Mouse (Mus musculus): ENCODE data around the gene Nras. TPM values are rescaled to one million over a fixed set of nuclear protein-coding genes. Genes with fewer than 3 reads are reported as not detected.
A peak's percentile ranks its signal among the peaks of the same experiment; 100 is the strongest.

The Nras gene
- polyA plus RNA-seq (2015; fragmentation: Nextera tagmentation; extraction: Ambion mirVana): 84.3 and 90.5 TPM in 2 replicates

DNA sequence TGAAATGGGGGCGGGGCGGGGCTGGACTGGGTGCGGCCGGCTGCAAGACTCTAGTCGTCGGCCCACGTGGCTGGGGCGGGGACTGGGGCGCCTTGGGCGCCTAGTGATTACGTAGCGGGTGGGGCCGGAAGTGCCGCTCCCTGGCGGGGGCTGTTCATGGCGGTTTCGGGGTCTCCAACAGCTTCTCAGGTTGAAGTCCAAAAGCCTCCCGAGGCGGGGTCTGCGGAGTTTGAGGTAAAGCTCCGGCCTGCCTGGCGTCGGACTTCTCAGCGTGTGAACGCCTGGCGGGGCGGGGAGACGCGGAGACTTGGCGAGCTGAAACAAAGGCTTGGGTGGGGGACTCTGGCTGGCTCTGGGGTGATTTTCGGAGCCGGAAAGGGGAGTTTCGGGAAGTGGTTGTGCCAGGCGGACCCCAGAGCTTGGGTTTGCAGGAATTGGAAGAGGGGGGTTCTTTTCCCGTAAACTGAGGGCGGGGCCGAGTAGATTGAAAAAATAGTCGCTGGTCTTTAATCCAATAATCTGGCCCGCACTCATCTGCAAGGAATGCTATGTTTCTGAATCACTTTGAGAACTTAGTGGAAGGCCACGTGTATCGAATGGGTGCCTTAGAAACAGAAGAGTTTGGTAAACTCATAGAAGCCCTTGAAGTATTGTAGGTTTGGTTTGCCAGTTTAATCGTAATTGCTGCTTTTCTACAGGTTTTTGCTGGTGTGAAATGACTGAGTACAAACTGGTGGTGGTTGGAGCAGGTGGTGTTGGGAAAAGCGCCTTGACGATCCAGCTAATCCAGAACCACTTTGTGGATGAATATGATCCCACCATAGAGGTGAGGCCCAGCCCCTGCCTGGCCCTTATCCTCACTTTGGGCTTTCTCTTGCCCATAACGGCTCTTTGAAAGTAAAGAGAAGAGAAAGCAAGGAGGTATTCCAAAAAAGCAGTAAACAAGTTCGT lies at the start of gene Nras:
TSS of gene Nras (plus strand) at position 79 of the 951 bp plus-strand sequence.
- Histone ChIP-seq H3K27me3 (no peaks in the 10 kb centered on the region), H3K36me3 (peaks cover 64% of the 10 kb centered on the region), H3K9ac (peak within 1 kb of the TSS; percentile 83), H3K9me3 (no peaks in the 10 kb centered on the region), H3K4me1 (0 out of 2 replicates have a peak, but pooled peaks cover 3% of the 10 kb centered on the region), H3K4me2 (replicated peaks) (peak within 1 kb of the TSS; percentile 74), H3K4me3 (peak within 1 kb of the TSS; percentile 72), H3K27ac (peak within 1 kb of the TSS; percentile 98)
- ATAC-seq (ENCODE audit: low FRiP score, low read depth): peak; percentile 98
- WGBS: 3% methylated on average over 46 of the region's 46 CpGs

DNA sequence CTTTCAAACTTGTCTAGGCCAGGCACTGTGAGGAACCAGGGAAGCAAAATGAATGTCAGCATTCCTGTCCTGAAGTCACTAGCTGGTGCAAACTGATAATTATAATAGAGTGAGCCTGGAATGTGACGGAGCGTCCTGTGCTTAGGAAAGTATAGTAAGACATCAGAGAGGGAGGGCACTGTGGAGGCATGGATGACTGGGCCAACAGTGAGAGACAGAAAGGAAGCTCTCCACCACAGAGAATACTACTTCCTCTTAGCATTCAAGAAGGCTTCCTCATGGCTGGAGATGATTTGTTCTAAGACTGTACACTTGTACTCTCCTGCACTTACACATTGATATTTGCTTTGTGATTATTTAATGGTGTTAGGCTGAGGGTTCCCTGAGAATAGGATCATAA lies 40.7 kb upstream of the Nras start:
- WGBS: 66% methylated on average over 2 of the region's 2 CpGs
- no peak for ATAC-seq (ENCODE audit: low FRiP score, low read depth)
- Histone ChIP-seq H3K27me3 (no peaks in the 10 kb centered on the region), H3K27ac (no peak overlapping the region), H3K4me2 (replicated peaks) (no peak overlapping the region), H3K9me3 (no peaks in the 10 kb centered on the region), H3K4me1 (peaks cover 11% of the 10 kb centered on the region), H3K4me3 (no peak overlapping the region), H3K9ac (no peak overlapping the region), H3K36me3 (no peaks in the 10 kb centered on the region)

DNA sequence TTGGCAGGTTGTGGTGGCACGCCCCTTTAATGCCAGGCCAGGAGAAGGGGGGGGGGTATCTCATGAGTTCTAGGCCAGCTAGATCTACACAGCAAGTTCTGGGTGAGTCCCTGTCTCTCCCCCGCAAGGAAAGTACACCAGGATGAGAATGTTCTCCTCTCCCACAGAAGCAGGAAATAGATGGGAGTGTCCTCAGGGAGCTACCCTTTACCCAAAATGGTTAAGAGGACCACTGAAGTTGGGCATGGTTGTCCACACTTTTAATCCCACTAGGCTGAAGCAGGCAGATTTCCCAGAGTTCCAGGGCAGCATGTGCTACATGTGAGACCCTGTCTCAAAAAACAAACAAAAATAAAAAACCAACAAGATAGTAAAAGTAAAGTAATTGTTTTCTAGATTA lies 38.6 kb upstream of the Nras start:
- peaks cover 16% of the 10 kb centered on the region for H3K4me1 ChIP-seq
- H3K9me3 ChIP-seq: no peaks in the 10 kb centered on the region
- H3K27me3 ChIP-seq: no peaks in the 10 kb centered on the region
- H3K27ac ChIP-seq: no peak overlapping the region; the same call in 1 of the 2 replicates
- H3K9ac ChIP-seq: 0 out of 2 replicates have a peak overlapping the region, but pooled peaks have one; percentile 95
- ATAC-seq (ENCODE audit: low FRiP score, low read depth): no peak
- peak overlapping the region; percentile 86 for H3K4me3 ChIP-seq
- peak overlapping the region; percentile 57 for H3K4me2 ChIP-seq (replicated peaks)
- H3K36me3 ChIP-seq: no peaks in the 10 kb centered on the region
- WGBS: 85% methylated on average over 2 of the region's 2 CpGs

DNA sequence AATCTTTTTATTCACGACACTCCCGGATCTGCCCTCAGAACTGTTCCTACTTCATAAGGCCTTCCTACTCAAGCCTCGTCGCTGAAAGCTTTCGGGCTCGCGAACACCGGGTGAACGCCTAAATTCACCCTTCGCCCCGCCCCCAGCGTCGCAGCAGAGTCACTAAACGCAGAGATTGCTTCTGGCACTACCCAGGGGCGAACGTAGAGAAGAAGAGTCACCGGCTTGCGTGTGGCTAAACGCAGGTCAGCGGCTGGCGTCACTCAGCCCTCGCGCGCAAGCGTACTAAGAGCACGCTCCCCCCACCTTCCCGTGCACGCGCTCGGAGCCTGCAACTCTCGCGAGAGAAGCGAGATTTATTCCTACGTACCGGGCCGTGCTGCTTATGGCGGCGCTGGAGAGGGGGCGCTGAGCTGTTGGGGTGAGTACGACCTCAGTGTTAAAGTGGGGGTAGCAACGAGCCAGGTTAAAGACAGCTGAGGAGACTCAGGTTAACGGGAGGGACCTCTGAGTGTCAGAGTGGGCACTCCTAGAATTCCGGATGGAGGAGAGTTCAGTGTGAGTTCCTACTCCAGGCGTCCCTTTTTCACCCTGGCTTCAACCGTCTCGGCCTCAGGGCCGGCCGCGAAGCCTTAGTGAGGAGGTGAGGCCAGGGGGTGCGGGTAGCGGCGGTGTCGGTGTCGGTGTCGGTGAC lies 37.7 kb upstream of the Nras start, which contains the start of gene Csde1:
TSS of gene Csde1 (plus strand) at position 178 of the 694 bp plus-strand sequence.
- Histone ChIP-seq H3K4me2 (replicated peaks) (peak within 1 kb of the TSS; percentile 80), H3K27me3 (no peaks in the 10 kb centered on the region), H3K4me3 (peak within 1 kb of the TSS; percentile 86), H3K36me3 (no peaks in the 10 kb centered on the region), H3K4me1 (peaks cover 16% of the 10 kb centered on the region), H3K9me3 (no peaks in the 10 kb centered on the region), H3K9ac (peak within 1 kb of the TSS; percentile 95), H3K27ac (peak within 1 kb of the TSS; percentile 97)
- peak; percentile 93 for ATAC-seq (ENCODE audit: low FRiP score, low read depth)
- under 1% methylated on average over 55 of the region's 55 CpGs for WGBS

DNA sequence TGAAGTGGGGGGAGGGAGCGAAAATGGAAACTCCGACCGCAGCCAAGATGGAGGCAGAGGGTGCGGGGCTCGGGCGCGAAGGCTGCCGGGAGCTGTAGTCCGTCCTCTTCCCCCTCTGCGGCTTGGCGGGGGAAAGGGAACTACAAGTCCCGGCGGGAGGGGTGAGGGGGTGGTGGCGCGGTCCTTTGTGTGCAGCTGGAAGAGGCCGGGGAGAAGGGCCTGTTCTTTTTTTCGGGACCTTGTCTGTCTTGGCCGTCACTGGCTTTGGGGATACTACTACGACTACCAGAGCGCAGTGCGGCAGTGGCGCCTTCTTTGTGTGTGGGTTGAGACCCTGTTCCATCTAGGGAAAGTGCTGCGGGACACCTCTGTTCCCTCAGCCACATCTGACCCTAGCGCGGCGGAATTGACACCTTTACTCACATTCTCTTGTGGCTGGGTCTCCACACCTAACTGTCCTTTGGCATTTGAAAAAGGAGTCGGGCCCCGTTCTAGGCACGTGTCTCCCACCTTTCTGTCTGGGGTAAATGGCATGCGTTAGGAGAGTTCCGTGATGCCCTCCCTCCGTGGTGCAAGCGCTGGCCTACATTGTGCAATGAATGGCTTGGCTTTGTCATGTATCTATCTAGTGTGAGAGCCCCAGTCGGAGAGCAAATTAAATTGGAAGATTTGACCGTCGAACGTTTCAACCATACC lies 37.0 kb upstream of the Nras start:
- Histone ChIP-seq H3K9me3 (no peaks in the 10 kb centered on the region), H3K27me3 (no peaks in the 10 kb centered on the region), H3K4me3 (peak overlapping the region; percentile 86), H3K4me1 (peaks cover 16% of the 10 kb centered on the region), H3K27ac (peak overlapping the region; percentile 97), H3K9ac (peak overlapping the region; percentile 95), H3K4me2 (replicated peaks) (peak overlapping the region; percentile 80), H3K36me3 (no peaks in the 10 kb centered on the region)
- under 1% methylated on average over 35 of the region's 37 CpGs for WGBS
- ATAC-seq (ENCODE audit: low FRiP score, low read depth): peak; percentile 95

DNA sequence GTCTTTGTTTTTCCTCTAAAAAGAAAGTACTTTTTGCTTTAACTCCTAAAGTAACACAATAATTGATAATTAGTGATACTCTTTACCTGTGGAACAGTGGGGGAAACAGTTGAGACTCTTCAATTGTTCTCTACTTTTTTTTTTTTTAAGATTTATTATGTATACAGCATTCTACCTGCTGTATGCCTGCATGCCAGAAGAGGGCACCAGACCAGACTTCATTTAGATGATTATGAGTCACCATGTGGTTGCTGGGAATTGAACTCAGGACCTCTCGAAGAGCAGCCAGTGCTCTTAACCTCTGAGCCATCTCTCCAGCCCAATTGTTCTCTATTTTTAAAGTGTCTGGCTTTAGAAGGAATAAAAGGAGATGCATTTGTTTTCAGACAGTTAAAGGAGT lies 31.9 kb upstream of the Nras start:
- no peak overlapping the region for H3K4me3 ChIP-seq
- no peak overlapping the region for H3K4me2 ChIP-seq (replicated peaks)
- H3K9ac ChIP-seq: no peak overlapping the region
- no peak overlapping the region for H3K27ac ChIP-seq
- peaks cover 11% of the 10 kb centered on the region for H3K4me1 ChIP-seq
- no peaks in the 10 kb centered on the region for H3K27me3 ChIP-seq
- H3K36me3 ChIP-seq: peaks cover 33% of the 10 kb centered on the region
- 93% methylated on average over 1 of the region's 1 CpGs for WGBS
- H3K9me3 ChIP-seq: no peaks in the 10 kb centered on the region
- no peak for ATAC-seq (ENCODE audit: low FRiP score, low read depth)

DNA sequence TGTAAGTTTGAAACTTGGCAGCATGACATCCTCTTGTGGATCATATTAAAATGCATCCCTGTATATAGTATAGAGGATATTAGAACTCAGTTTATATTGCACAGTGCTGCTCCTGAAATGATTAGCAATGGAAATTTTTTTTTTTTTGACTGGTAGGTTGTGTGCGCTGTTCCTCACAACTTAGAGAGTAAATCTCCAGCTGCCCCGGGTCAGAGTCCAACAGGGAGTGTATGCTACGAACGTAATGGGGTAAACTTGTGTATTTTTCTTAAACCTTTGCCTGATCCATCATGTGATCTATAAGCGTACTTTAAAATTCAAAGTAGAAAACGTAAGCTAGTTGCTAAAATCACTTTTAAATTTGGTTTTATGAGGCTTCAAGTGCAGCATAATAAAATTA lies 17.8 kb upstream of the Nras start:
- Histone ChIP-seq H3K9me3 (no peaks in the 10 kb centered on the region), H3K36me3 (peaks cover 63% of the 10 kb centered on the region), H3K4me1 (no peaks in the 10 kb centered on the region), H3K9ac (no peak overlapping the region), H3K27me3 (no peaks in the 10 kb centered on the region), H3K4me3 (no peak overlapping the region), H3K4me2 (replicated peaks) (no peak overlapping the region), H3K27ac (no peak overlapping the region)
- 95% methylated on average over 6 of the region's 6 CpGs for whole genome bisulfite sequencing
- no peak for ATAC-seq (ENCODE audit: low FRiP score, low read depth)

DNA sequence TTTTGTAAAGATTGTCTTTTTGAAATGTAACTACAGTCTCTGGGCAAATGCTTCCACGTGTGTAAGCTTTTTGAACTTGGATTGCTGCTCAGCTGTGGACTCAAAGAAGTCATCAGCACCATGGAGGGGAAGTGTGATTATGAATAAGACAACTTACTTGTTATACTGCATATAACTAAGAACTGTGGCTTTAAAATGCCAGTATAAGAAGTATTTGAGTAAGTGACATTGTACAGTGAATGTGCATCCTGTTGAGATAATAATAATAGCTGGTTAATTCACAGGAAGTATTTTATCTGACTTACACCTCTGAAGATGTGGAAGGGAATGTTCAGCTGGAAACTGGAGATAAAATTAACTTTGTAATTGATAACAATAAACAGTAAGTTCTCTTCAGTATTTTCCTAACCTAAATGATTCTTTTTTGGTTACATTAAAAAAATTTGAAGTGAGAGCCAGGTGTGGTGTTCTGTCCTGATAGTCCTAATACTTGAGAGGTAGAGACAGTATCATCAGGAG lies 17.2 kb upstream of the Nras start:
- Histone ChIP-seq H3K4me2 (replicated peaks) (no peak overlapping the region), H3K9me3 (no peaks in the 10 kb centered on the region), H3K27me3 (no peaks in the 10 kb centered on the region), H3K36me3 (peaks cover 70% of the 10 kb centered on the region), H3K4me1 (no peaks in the 10 kb centered on the region), H3K27ac (no peak overlapping the region), H3K9ac (no peak overlapping the region), H3K4me3 (no peak overlapping the region)
- 88% methylated on average over 1 of the region's 1 CpGs for WGBS
- ATAC-seq (ENCODE audit: low FRiP score, low read depth): no peak

DNA sequence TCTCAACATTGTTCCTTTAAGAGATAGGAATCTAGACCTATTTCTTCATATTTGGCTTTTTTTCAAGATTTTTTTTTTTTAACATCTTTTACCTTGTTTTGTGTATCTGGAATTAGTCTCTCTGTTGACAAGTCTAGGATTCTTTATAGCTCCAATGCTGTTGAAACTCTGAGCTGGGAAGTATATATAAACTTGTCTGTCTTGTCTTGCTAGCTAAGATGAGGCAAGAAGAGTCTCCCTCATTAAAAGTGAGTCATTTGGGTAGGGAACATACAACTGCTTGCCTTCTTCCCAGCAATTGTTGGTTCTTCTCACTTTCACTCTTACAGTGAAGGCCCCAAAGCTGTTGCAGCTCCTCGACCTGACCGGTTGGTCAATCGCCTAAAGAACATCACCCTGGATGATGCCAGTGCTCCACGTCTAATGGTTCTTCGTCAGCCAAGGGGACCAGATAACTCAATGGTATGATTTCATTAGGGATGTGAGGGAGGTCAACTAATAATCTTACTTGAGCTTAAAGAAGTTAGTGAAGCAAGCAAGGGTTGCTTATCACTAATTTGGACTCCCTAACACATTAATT lies 2.0 kb upstream of the Nras start:
- Histone ChIP-seq H3K27ac (no peak overlapping the region), H3K9me3 (no peaks in the 10 kb centered on the region), H3K27me3 (no peaks in the 10 kb centered on the region), H3K4me2 (replicated peaks) (no peak overlapping the region), H3K4me3 (no peak overlapping the region), H3K4me1 (0 out of 2 replicates have a peak, but pooled peaks cover 3% of the 10 kb centered on the region), H3K9ac (no peak overlapping the region), H3K36me3 (peaks cover 60% of the 10 kb centered on the region)
- WGBS: 87% methylated on average over 5 of the region's 5 CpGs
- ATAC-seq (ENCODE audit: low FRiP score, low read depth): no peak

DNA sequence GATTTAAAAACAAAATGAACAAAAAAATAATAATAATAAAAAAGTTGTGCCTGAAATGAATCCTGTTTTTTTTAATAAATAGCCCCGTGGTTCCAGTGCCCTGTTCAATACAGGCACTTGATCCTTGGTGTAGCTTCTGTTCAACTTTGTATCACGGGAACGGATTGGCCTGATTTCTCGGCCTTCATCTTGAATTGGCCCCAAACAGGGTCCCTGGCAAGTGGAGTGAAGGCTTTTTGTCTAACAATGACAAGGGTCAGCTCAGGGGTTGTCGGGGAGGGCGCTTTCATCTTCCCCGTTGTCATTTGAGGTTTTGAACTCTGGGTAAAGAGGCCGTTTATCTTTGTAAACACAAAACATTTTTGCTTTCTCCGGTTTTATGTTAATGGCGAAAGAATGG lies 333 bp upstream of the Nras start:
- 6% methylated on average over 10 of the region's 10 CpGs for WGBS
- H3K27me3 ChIP-seq: no peaks in the 10 kb centered on the region
- H3K9ac ChIP-seq: 0 out of 2 replicates have a peak overlapping the region, but pooled peaks have one; percentile 8
- peak overlapping the region; percentile 72 for H3K4me3 ChIP-seq
- peak overlapping the region; percentile 74 for H3K4me2 ChIP-seq (replicated peaks)
- peak; percentile 30 for ATAC-seq (ENCODE audit: low FRiP score, low read depth)
- no peaks in the 10 kb centered on the region for H3K9me3 ChIP-seq
- peak overlapping the region; percentile 98; the same call in 1 of the 2 replicates for H3K27ac ChIP-seq
- peaks cover 61% of the 10 kb centered on the region for H3K36me3 ChIP-seq
- 0 out of 2 replicates have a peak, but pooled peaks cover 3% of the 10 kb centered on the region for H3K4me1 ChIP-seq

DNA sequence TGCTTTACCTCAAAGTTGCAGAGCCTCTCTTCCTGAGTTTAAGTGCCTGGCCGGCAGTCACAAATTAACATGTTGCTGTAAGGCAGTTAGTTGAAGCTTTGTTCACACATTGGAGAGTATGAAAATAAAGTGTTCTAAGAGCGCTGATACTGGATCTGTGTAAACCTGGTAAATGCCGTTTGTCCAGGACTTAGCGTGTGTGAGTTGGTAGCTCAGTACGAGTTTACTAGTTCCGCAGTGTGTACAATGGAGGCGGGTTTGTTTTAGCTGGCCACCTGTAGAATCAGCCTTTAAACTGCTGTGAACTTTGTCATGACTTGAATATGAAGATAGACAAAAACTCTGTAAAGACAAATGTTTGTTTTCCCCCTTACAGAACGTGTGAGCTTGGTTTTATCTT lies 8.8 kb downstream of the Nras start:
- no peak for ATAC-seq (ENCODE audit: low FRiP score, low read depth)
- H3K36me3 ChIP-seq: peaks cover 71% of the 10 kb centered on the region

More for the DNA sequence above, 8.8 kb downstream of the Nras start:
- Histone ChIP-seq H3K4me2 (replicated peaks) (no peak overlapping the region), H3K9me3 (no peaks in the 10 kb centered on the region), H3K4me3 (no peak overlapping the region), H3K9ac (no peak overlapping the region), H3K27me3 (no peaks in the 10 kb centered on the region), H3K4me1 (no peaks in the 10 kb centered on the region), H3K27ac (no peak overlapping the region)
- WGBS: 92% methylated on average over 8 of the region's 8 CpGs
